Mouse (Mus musculus): ENCODE data around the gene Tle2. TPM values are rescaled to one million over a fixed set of nuclear protein-coding genes. Genes with fewer than 3 reads are reported as not detected.
A peak's percentile ranks its signal among the peaks of the same experiment; 100 is the strongest.

Tle2 gene
- 39.4 and 45.6 TPM in 2 replicates for polyA plus RNA-seq (2016; fragmentation: Nextera tagmentation; extraction: Ambion mirVana)

DNA sequence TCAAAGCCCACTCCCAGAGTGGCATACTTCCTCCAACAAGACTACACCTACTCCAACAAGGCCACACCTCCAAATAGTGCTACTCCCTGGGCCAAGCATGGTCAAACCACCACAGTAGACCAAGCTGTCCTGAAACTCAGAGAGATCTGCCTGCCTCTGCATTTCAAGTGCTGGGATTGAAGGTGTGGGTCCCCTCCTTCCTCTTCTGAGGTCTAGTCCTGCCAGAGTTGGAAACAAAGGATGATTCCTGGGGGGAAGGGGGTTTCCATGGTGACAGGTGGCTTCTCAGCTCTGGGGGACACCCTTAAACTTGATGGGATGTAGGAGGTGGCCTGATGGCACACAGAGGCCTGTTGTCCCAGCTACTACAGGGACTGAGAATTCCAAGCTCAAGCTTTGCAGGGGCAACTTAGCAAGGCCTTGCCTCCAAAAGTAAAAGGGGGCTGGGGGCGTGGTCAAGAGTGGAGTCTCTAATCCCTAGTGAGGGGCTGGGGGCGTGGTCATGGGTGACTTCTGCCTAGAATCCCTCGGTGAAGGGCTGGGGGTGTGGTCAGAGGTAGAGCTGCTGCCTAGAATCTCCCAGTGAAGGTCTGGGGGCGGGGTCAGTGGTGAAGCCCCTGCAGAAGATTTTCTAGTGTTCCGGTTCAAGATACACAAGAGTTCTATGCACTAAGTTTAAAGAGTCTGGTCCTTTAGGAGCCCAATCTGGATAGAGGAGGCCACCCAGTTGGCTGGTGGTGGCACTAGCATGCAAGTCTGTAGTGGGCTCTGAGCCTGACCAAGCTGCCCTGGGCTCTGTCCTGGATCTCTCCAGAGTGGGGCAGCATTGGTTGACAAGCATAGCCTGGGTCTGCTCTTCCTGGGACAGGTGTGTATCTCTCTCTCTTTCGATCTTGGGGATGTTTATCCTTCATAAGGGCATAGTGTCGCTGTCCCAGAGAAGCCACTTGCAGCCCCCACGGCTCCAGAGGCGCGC, at the start of gene Tle2:
Gene Tle2 (plus strand): TSS at position 481 of the 976 bp plus-strand sequence.
- peaks cover 56% of the 10 kb centered on the region for H3K27me3 ChIP-seq

DNA sequence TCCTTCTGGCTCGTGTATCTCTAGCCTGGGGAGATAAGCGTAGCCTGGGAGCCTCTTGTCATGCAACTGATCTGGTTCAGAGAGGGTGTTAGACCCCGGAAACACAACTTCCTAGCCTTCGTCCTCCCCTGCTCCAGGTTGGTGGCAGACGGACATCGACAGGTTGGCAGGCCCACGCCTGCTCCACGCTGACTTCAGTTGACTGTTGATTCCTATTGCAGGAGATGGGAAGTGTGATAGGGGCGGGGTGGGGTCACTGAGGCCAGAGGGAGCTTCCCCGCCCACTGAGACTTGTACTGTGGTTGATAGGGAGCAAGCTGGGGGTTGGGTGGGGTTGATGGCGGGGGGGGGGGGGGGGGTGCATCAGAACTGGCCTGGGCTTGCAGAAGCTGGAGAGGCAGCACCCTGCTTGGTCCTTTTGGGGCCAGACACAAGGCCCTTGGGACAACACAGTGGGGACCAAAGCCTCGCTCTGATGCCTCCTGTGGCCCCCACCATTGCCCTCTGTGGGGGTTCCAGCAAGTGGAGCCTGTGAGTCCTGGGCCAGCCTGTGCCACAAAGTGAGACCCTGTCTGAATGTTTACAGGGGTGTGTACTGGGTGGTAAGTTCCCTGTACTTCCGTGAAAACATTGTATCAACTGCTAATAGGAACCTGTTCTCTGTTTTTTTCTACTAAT, 49.2 kb upstream of the Tle2 start:
- H3K36me3 ChIP-seq = peaks cover 21% of the 10 kb centered on the region
- H3K4me2 ChIP-seq = no peak overlapping the region
- WGBS = 60% methylated on average over 12 of the region's 13 CpGs
- H3K4me1 ChIP-seq (replicated peaks) = peaks cover 5% of the 10 kb centered on the region; the same call in 1 of the 2 replicates
- H3K9ac ChIP-seq (replicated peaks) = no peak overlapping the region
- no peaks in the 10 kb centered on the region for H3K9me3 ChIP-seq
- no peak overlapping the region for H3K27ac ChIP-seq
- peaks cover 26% of the 10 kb centered on the region for H3K27me3 ChIP-seq
- H3K4me3 ChIP-seq (replicated peaks) = no peak overlapping the region
- no peak for ATAC-seq (ENCODE audit: insufficient number of reproducible peaks, insufficient read depth, low FRiP score, low TSS enrichment, low read depth)

More for the DNA sequence above, at the start of gene Tle2:
- WGBS = 18% methylated on average over 10 of the region's 10 CpGs
- H3K4me1 ChIP-seq (replicated peaks) = peaks cover 63% of the 10 kb centered on the region
- H3K9ac ChIP-seq (replicated peaks) = peak within 1 kb of the TSS; percentile 82
- ATAC-seq (ENCODE audit: insufficient number of reproducible peaks, insufficient read depth, low FRiP score, low TSS enrichment, low read depth) = no peak
- H3K4me3 ChIP-seq (replicated peaks) = peak within 1 kb of the TSS; percentile 62
- H3K36me3 ChIP-seq = 0 out of 2 replicates have a peak, but pooled peaks cover 6% of the 10 kb centered on the region
- H3K27ac ChIP-seq = peak within 1 kb of the TSS; percentile 67
- peak within 1 kb of the TSS; percentile 75 for H3K4me2 ChIP-seq
- H3K9me3 ChIP-seq = no peaks in the 10 kb centered on the region; the same call in 1 of the 2 replicates

DNA sequence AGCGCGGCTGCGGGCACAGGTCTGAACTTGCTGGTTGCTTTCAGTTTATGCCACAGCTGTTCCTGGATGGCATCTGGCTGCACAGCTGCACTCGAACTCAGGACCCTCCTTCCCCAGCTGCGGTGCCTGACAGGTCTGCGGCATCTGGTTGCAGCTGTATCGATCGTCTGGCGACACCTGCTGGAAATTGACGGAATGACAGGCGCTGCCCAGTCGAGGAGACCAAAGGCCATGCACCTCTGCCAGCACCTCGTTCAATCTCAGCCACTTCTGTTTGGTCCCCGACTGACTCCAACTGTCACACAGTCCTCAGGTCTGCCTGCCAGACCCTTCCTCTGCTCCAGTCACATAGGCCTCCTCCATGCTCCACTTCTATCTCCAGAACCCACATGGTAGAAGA, 47.6 kb upstream of the Tle2 start:
- Histone ChIP-seq H3K9ac (replicated peaks) (no peak overlapping the region), H3K4me3 (replicated peaks) (no peak overlapping the region), H3K9me3 (no peaks in the 10 kb centered on the region), H3K27me3 (peaks cover 26% of the 10 kb centered on the region), H3K4me2 (no peak overlapping the region), H3K36me3 (peaks cover 36% of the 10 kb centered on the region), H3K4me1 (replicated peaks) (peaks cover 5% of the 10 kb centered on the region; the same call in 1 of the 2 replicates), H3K27ac (no peak overlapping the region)
- WGBS = 12% methylated on average over 14 of the region's 14 CpGs
- ATAC-seq (ENCODE audit: insufficient number of reproducible peaks, insufficient read depth, low FRiP score, low TSS enrichment, low read depth) = no peak

DNA sequence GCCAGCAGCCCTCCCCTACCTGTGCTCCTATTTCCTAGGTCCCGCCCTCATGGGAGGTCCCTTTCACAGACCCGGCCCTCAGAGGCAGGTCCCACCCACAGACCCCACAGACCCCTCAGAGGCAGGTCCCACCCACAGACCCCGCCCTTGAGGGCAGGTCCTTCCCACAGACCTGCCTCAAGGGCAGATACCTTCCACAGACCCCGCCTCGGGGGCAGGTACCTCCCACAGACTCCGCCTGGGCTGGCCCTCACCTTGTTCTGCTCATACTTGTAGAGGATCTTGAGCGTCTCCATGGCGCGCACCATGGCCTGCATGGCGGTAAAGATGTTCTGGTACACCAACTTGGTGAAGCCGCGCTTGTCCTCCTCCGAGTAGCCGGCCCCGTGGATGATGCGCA, 39.5 kb upstream of the Tle2 start:
- Histone ChIP-seq H3K4me3 (replicated peaks) (no peak overlapping the region), H3K4me1 (replicated peaks) (no peaks in the 10 kb centered on the region), H3K36me3 (peaks cover 86% of the 10 kb centered on the region), H3K27ac (no peak overlapping the region), H3K4me2 (no peak overlapping the region), H3K9me3 (no peaks in the 10 kb centered on the region), H3K27me3 (no peaks in the 10 kb centered on the region), H3K9ac (replicated peaks) (no peak overlapping the region)
- 57% methylated on average over 16 of the region's 16 CpGs for WGBS
- ATAC-seq (ENCODE audit: insufficient number of reproducible peaks, insufficient read depth, low FRiP score, low TSS enrichment, low read depth) = no peak

DNA sequence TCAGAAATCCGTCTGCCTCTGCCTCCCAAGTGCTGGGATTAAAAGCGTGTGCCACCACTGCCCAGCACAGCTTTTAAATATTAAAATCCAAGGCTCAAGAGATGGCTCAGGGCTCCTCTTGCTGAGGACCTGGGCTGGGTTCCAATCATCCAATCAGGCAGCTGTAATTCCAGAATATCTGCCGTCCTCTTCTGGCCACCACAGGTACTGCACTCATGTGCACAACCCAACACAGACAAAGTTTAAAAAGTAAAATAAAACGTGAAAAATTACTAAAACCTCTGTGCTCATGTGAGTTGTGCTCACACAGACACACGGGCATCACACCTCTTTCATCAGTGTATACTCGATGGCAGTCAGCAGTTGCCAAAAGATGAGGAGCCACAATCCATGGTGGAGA, 37.6 kb upstream of the Tle2 start:
- Histone ChIP-seq H3K9me3 (no peaks in the 10 kb centered on the region), H3K27ac (no peak overlapping the region), H3K9ac (replicated peaks) (no peak overlapping the region), H3K4me1 (replicated peaks) (peaks cover 3% of the 10 kb centered on the region; the same call in 1 of the 2 replicates), H3K4me2 (no peak overlapping the region), H3K36me3 (peaks cover 76% of the 10 kb centered on the region), H3K27me3 (no peaks in the 10 kb centered on the region), H3K4me3 (replicated peaks) (no peak overlapping the region)
- 76% methylated on average over 6 of the region's 6 CpGs for WGBS
- no peak for ATAC-seq (ENCODE audit: insufficient number of reproducible peaks, insufficient read depth, low FRiP score, low TSS enrichment, low read depth)

DNA sequence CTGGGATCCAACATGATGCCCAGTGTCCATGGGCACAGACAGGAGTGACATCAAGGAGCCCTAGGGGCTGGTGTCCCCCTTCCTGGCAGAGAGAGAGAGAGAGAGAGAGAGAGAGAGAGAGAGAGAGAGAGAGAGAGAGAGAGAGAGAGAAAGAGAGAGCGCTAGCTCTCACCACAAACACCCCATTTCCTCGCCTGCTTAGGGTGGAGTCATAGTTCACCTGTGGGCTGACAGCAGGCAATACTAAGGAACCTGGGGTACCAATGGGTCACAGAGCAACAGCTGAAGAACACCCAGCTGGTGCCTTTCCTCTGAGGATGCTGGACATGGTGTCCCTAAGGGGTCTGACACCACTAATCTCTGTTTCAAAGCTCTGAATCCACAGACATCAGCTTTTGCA, 36.9 kb upstream of the Tle2 start:
- Histone ChIP-seq H3K36me3 (peaks cover 76% of the 10 kb centered on the region), H3K27ac (no peak overlapping the region), H3K4me3 (replicated peaks) (no peak overlapping the region), H3K4me1 (replicated peaks) (peaks cover 10% of the 10 kb centered on the region), H3K9me3 (no peaks in the 10 kb centered on the region), H3K4me2 (no peak overlapping the region), H3K27me3 (no peaks in the 10 kb centered on the region), H3K9ac (replicated peaks) (no peak overlapping the region)
- 77% methylated on average over 2 of the region's 2 CpGs for WGBS
- ATAC-seq (ENCODE audit: insufficient number of reproducible peaks, insufficient read depth, low FRiP score, low TSS enrichment, low read depth) = no peak

DNA sequence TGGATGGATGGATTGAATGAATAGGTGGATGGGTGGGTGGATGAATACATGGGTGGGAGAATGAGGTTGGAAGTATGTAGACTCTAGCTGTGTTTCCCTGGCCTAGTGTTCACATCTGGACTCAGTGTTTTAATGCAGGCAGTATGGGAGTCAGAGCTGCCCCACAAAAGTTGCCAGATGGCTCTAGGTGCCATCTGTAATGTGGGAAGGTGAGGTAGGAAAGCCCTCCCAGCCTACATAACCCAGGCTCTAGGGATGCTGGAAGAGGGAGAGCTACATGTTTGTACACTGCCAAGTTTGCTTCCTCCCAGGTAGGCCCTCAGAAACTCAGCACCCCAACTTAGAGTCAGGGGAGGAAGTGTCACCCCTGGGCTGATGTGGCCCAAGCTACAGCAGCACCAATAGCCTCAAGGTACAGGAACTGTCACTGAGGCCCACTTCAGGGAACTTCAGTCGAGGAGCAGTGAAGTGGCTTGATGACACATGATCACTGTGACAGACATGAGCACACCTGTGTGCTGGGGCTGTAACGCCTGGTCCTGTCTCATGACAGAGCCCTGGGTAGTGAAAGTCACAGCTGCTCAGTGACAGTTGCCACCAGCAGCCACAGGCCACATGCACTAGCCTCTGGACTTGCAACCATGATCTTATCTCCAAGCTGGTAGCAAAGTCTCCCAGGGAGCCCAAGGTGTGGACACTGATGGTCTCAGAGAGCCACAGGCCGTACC, 35.9 kb upstream of the Tle2 start:
- WGBS = 83% methylated on average over 3 of the region's 3 CpGs

DNA sequence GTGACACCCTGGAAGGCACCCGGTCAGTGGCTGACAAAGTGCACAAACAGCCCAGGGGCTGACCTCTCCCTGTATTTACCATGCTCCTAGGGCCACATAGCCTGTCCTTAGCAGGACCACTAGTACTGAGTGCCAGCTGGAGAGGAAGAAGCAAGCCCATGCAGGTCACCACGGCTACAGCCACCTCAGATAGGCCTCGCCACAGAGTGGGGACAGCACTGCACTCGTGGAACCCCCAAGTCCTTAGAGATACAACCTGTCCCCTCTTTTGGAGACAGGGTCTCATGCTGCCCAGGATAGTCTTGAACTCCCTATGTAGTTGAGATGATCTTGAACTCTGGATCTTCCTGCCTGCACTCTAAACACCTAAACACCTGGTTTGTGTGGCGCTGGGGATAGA, 33.0 kb upstream of the Tle2 start:
- H3K27ac ChIP-seq = no peak overlapping the region
- H3K27me3 ChIP-seq = no peaks in the 10 kb centered on the region
- H3K4me2 ChIP-seq = no peak overlapping the region
- 0 out of 2 replicates have a peak overlapping the region, but pooled peaks have one; percentile 6 for H3K4me3 ChIP-seq (replicated peaks)
- WGBS = 83% methylated on average over 5 of the region's 5 CpGs
- ATAC-seq (ENCODE audit: insufficient number of reproducible peaks, insufficient read depth, low FRiP score, low TSS enrichment, low read depth) = no peak
- no peaks in the 10 kb centered on the region for H3K9me3 ChIP-seq
- H3K36me3 ChIP-seq = peaks cover 45% of the 10 kb centered on the region
- peaks cover 31% of the 10 kb centered on the region for H3K4me1 ChIP-seq (replicated peaks)
- H3K9ac ChIP-seq (replicated peaks) = no peak overlapping the region

More for the DNA sequence above, 35.9 kb upstream of the Tle2 start:
- peaks cover 70% of the 10 kb centered on the region for H3K36me3 ChIP-seq
- ATAC-seq (ENCODE audit: insufficient number of reproducible peaks, insufficient read depth, low FRiP score, low TSS enrichment, low read depth) = no peak
- H3K4me2 ChIP-seq = no peak overlapping the region
- H3K9ac ChIP-seq (replicated peaks) = no peak overlapping the region
- H3K4me1 ChIP-seq (replicated peaks) = peaks cover 20% of the 10 kb centered on the region
- H3K27me3 ChIP-seq = no peaks in the 10 kb centered on the region
- no peak overlapping the region for H3K4me3 ChIP-seq (replicated peaks)
- H3K9me3 ChIP-seq = no peaks in the 10 kb centered on the region
- no peak overlapping the region for H3K27ac ChIP-seq

DNA sequence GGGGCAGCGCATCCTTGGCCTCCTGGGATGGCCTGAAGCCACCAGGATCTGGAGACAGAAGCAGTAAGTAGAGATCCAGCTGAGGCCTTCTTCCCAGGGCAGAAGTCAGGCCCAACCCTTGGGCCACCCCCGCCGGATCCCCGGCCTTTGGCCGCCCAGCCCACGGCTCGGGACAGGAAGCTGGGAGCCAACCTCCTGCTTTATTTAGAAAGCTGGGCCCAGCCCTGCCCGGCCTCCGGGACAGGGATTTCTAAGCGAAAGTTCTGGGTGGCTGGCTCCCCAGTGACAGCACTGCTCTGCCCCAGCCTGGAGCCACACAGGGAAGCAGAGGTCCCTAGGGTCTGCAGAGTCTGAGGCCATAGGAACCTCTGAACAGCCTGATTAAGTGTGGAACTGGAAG, 32.6 kb upstream of the Tle2 start:
- Histone ChIP-seq H3K36me3 (peaks cover 42% of the 10 kb centered on the region), H3K9ac (replicated peaks) (0 out of 2 replicates have a peak overlapping the region, but pooled peaks have one; percentile 31), H3K4me1 (replicated peaks) (peaks cover 31% of the 10 kb centered on the region), H3K4me2 (no peak overlapping the region), H3K27me3 (no peaks in the 10 kb centered on the region), H3K4me3 (replicated peaks) (0 out of 2 replicates have a peak overlapping the region, but pooled peaks have one; percentile 6), H3K27ac (no peak overlapping the region), H3K9me3 (no peaks in the 10 kb centered on the region)
- no peak for ATAC-seq (ENCODE audit: insufficient number of reproducible peaks, insufficient read depth, low FRiP score, low TSS enrichment, low read depth)
- 85% methylated on average over 10 of the region's 10 CpGs for WGBS

DNA sequence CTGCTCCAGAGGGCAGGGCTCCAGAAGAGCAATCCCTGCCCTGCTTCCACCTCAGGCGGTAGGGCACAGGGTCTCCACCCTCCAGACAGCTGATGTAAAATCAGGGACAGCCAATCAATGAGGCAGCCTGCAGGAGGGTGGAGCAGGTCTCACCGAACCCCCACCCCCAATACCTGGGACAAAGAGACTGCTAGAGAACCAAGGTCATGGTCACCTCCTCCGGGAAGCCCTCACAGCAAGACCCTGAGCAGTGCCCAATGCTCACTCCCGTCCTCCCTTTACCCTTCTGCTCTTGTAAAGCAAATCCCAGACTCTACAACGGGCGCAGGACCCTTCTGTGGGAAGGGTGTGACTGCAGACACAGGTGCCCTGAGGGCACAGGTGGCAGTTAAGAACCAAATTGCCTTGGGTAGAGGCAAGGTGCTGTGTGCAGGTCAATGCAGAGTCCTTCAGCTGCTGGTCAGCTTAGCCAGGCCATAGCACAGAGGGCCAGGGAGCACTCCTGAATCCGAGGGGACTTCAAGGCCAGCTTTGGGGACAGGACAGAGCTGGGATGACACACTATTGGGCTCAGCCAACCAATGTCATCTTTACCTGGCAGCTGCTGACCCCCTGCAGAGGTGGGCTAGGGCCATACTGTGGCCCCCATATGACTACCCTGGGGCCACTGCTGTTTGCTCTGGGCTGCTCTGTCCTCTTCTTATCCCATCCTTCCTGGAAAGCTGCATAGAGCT, 31.5 kb upstream of the Tle2 start:
- Histone ChIP-seq H3K9me3 (no peaks in the 10 kb centered on the region), H3K9ac (replicated peaks) (peak overlapping the region; percentile 93)

More for the DNA sequence above, 31.5 kb upstream of the Tle2 start:
- Histone ChIP-seq H3K4me3 (replicated peaks) (peak overlapping the region; percentile 97), H3K27me3 (no peaks in the 10 kb centered on the region), H3K27ac (no peak overlapping the region), H3K36me3 (peaks cover 34% of the 10 kb centered on the region), H3K4me2 (peak overlapping the region; percentile 93), H3K4me1 (replicated peaks) (peaks cover 31% of the 10 kb centered on the region)
- WGBS = 65% methylated on average over 7 of the region's 7 CpGs
- ATAC-seq (ENCODE audit: insufficient number of reproducible peaks, insufficient read depth, low FRiP score, low TSS enrichment, low read depth) = no peak
